Mouse (Mus musculus) MEL (cell line): ENCODE results near the gene Tatdn2.

Experiments used
- CHD2 ChIP-seq: IDR thresholded peaks from 2 replicates; pipeline ENCODE4 v1.6.1; 2011; ENCODE audit warnings: low read length, improper control_type of control experiment
- CTCF ChIP-seq, 3 experiments: IDR thresholded peaks in 2 of 3; conservative IDR thresholded peaks in 1 of 3; 2 replicates each; pipeline ENCODE4 v1.5.1; 2011 to 2012; ENCODE audit warnings: low read length in 3 of 3, low read depth in 2 of 3, mild to moderate bottlenecking in 2 of 3, improper control_type of control experiment in 1 of 3, inconsistent platforms in 1 of 3, mixed read lengths in 1 of 3, moderate library complexity in 1 of 3; ENCODE audit not compliant: control insufficient read depth in 1 of 3, insufficient read depth in 1 of 3, poor library complexity in 1 of 3, severe bottlenecking in 1 of 3
- ELF1 ChIP-seq: IDR thresholded peaks from 2 replicates; pipeline ENCODE4 v1.6.1; 2014; ENCODE audit warnings: low read depth, mild to moderate bottlenecking, inconsistent platforms, low read length, improper control_type of control experiment, moderate library complexity
- EP300 ChIP-seq, 2 experiments: IDR thresholded peaks; 2 replicates each; pipeline ENCODE4 v1.6.1; 2011; ENCODE audit warnings: improper control_type of control experiment in 2 of 2, low read length in 2 of 2, low read depth in 1 of 2, mild to moderate bottlenecking in 1 of 2
- ETS1 ChIP-seq: IDR thresholded peaks from 2 replicates; pipeline ENCODE4 v1.6.1; 2012; ENCODE audit warnings: low read depth, mild to moderate bottlenecking, inconsistent platforms, low read length, improper control_type of control experiment, moderate library complexity
- KAT2A ChIP-seq: conservative IDR thresholded peaks from 2 replicates; pipeline ENCODE4 v1.6.1; 2012; ENCODE audit warnings: low read depth, low read length, improper control_type of control experiment, inconsistent platforms
- POLR2A ChIP-seq, 2 experiments: IDR thresholded peaks; 2 replicates each; pipeline ENCODE4 v1.6.1; 2011 to 2012; ENCODE audit warnings: low read length in 2 of 2, mild to moderate bottlenecking in 2 of 2, control low read depth in 1 of 2, improper control_type of control experiment in 1 of 2, low read depth in 1 of 2, moderate library complexity in 1 of 2; ENCODE audit not compliant: control insufficient read depth in 1 of 2, insufficient read depth in 1 of 2, poor library complexity in 1 of 2
- POLR2AphosphoS2 ChIP-seq: IDR thresholded peaks from 2 replicates; pipeline ENCODE4 v1.6.1; 2011; ENCODE audit warnings: low read length, improper control_type of control experiment
- RCOR1 ChIP-seq: IDR thresholded peaks from 2 replicates; pipeline ENCODE4 v1.6.1; 2012; ENCODE audit warnings: low read depth, mild to moderate bottlenecking, inconsistent platforms, low read length, improper control_type of control experiment
- SMC3 ChIP-seq: IDR thresholded peaks from 2 replicates; pipeline ENCODE4 v1.6.1; 2011; ENCODE audit warnings: low read depth, low read length, improper control_type of control experiment
- UBTF ChIP-seq: IDR thresholded peaks from 2 replicates; pipeline ENCODE4 v1.6.1; 2012; ENCODE audit warnings: low read depth, mild to moderate bottlenecking, inconsistent platforms, low read length, improper control_type of control experiment, moderate library complexity, borderline replicate concordance; ENCODE audit not compliant: insufficient read depth
- USF1 ChIP-seq: IDR thresholded peaks from 2 replicates; pipeline ENCODE4 v1.6.1; 2014; ENCODE audit warnings: low read depth, mild to moderate bottlenecking, inconsistent platforms, low read length, improper control_type of control experiment, moderate library complexity
- ZKSCAN1 ChIP-seq: IDR thresholded peaks from 2 replicates; pipeline ENCODE4 v1.6.1; 2012; ENCODE audit warnings: low read depth, mild to moderate bottlenecking, inconsistent platforms, low read length, improper control_type of control experiment, moderate library complexity

DNA sequence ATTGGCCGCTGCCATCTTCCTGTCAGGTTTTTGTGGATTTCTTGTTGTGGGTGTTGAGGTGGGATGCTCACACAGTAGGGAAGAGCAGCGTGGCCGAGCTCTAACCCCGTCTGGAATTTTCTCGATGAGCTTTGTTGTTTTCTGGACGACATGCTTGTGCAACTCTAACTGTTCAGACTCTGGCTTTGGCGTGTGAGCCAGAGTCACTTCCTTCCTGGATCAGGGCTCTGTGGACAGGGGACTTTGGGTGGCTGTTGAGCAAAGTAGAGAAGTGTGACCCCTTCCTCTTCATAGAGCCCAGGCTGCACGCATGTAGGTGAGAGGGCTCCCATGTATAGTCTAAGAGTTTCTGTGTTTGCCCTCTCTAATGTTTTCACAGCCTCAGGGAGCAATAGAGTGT lies 42.7 kb upstream of the Tatdn2 start:
- TF ChIP-seq KAT2A (no peak), EP300 (IDR thresholded peaks at IDR 0.05; ENCODE audit: low read depth in 1 of 2, low read length in 2 of 2) (no peak), POLR2A (IDR thresholded peaks at IDR 0.05; ENCODE audit: control insufficient read depth in 1 of 2, insufficient read depth in 1 of 2, low read depth in 1 of 2, low read length in 2 of 2, poor library complexity in 1 of 2) (no peak), POLR2AphosphoS2 (no peak), CTCF (IDR thresholded peaks at IDR 0.05 in 2 of 3, conservative IDR thresholded peaks at IDR 0.05 in 1 of 3; ENCODE audit: control insufficient read depth in 1 of 3, insufficient read depth in 1 of 3, low read depth in 2 of 3, low read length in 3 of 3, poor library complexity in 1 of 3, severe bottlenecking in 1 of 3) (no peak), SMC3 (no peak), ZKSCAN1 (no peak), RCOR1 (no peak), CHD2 (no peak), ELF1 (no peak), UBTF (no peak), ETS1 (no peak), USF1 (no peak)
